Mouse (Mus musculus) brown adipose tissue, adult 24 weeks (tissue): Measurements from ENCODE around the gene Fmc1. TPM values are rescaled to one million over a fixed set of nuclear protein-coding genes. Genes with fewer than 3 reads are reported as not detected.
"Not testable (repeated sequence)": the region's sequence is repeated elsewhere in the genome, so short reads cannot be mapped to it uniquely, and the experiment has no call there.

ENCODE experiments used
- H3K27ac ChIP-seq: fragments of 200-500 bp; replicated peaks from 2 replicates; pipeline ENCODE4 v1.5.1; 2012; ENCODE audit warnings: low read depth, mild to moderate bottlenecking, low read length
- H3K4me1 ChIP-seq: fragments of 200-500 bp; 2 replicates; pipeline ENCODE4 v1.6.1; 2012; ENCODE audit warnings: low read length, mixed read lengths; ENCODE audit not compliant: control insufficient read depth, insufficient read depth, insufficient read length
- H3K4me3 ChIP-seq: fragments of 200-500 bp; 2 replicates; pipeline ENCODE4 v1.5.1; 2012; ENCODE audit warnings: low read depth, mild to moderate bottlenecking, low read length, moderate library complexity; ENCODE audit not compliant: insufficient read depth
- polyA plus RNA-seq: library from polyadenylated mRNA; stranded (reverse); fragments of >200 nt; gene quantifications from 2 replicates; pipeline ENCODE4 v1.2.4, GENCODE M21; 2012; ENCODE audit not compliant: missing spikeins, insufficient read depth, insufficient read length

The Fmc1 gene
- polyA plus RNA-seq, 1 experiment: 500 TPM

DNA sequence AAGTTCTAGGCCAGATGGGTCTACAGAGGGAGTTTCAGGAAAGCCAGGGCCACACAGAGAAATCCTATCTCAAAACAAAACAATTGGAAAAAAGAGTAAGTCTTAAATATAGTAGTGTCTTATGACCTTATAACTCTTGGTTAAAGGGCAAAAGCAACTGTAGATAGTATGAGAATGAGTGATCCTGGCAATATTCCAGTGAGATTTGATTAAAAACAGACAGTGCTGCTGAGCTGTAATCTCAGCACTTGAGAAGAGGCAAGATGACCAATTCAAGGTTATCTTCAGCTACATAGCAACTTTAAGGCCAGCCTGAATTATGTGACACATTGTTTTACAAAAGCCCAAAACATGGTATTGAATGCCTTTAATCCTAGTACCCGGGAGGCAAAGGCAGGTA, 14.4 kb downstream of the Fmc1 start:
- Histone ChIP-seq H3K27ac (no peak overlapping the region), H3K4me3 (no peak overlapping the region), H3K4me1 (no peaks in the 10 kb centered on the region)

DNA sequence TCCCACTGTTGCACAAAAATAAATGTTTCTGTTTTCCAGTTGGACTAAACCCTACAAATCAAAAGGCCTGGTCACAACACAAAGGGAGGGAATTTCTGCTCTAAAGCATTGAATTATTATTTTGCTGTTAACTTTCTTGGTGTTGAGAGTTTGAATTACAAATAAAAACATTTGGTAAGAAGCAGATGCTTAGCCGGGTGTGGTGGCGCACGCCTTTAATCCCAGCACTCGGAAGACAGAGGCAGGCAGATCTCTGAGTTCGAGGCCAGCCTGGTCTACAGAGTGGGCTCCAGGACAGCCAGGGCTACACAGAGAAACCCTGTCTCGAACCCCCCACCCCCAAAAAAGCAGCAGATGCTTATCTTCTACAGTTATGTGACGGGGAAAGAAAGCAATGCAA, 15.3 kb downstream of the Fmc1 start:
- H3K27ac ChIP-seq: 0 out of 2 replicates have a peak overlapping the region, but pooled peaks have one; percentile 36

DNA sequence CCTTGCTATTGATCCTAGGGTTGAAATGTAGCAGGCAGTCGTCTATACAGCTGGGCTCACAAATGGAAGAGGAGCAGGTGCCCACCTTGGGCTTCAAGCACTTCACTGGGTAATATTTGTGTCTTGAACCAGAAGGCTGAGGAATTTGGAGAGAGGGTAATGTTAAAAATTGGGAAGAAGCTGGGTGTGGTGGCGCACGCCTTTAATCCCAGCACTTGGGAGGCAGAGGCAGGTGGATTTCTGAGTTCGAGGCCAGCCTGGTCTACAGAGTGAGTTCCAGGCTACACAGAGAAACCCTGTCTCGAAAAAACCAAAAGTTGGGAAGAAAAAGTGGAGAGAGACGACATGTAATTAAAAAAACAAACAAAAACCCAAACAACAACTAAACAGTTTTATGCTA, 16.5 kb downstream of the Fmc1 start:
- H3K4me3 ChIP-seq: peak overlapping the region; percentile 13; the same call in 1 of the 2 replicates
- H3K4me1 ChIP-seq: not testable (repeated sequence)
- H3K27ac ChIP-seq: peak overlapping the region; percentile 98; the same call in 1 of the 2 replicates

More for the DNA sequence above, 15.3 kb downstream of the Fmc1 start:
- H3K4me3 ChIP-seq, H3K4me1 ChIP-seq: not testable (repeated sequence)

DNA sequence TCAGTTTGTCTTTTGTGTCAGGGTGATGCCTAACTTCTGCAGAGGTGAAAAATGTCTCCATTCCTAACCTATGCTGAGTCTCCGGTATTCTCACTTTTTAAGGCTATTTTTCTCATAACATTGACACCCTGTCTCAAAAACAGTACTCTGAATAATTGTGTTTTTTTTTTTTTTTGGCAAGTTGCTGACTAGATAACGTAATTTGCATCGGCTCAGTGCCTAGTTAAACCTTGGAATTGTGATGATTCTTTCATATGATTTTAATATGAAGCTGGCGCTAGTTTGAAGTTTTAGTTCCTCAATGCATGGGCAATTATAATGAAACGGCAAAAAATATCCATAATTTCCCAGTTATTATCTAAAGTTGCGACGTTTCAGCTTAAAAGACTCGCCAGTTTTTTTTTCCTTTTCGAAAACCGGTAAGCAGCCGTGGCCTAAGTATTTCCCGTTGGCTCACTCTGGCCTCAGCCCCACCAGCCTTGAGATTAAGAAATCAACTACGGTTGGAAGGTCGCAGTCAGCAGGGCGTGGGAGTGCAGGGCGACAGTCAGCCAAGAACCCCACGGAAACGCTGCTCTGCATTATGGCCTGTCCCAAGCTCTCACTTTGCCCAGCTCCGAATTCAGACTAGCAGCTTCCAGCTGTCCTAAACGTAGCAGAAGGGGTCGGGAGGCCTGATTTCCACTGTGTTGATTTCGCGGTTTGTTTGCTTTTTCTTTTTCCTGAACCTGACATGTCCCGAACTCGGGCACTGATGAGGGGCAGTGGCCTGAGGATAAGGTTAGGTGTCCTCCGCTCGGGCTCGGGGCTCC, 17.2 kb downstream of the Fmc1 start:
- peak overlapping the region; percentile 89 for H3K4me3 ChIP-seq
- H3K27ac ChIP-seq: peak overlapping the region; percentile 98
- peaks cover 3% of the 10 kb centered on the region; the same call in 1 of the 2 replicates for H3K4me1 ChIP-seq

- Histone ChIP-seq H3K4me1 (peaks cover 3% of the 10 kb centered on the region; the same call in 1 of the 2 replicates), H3K4me3 (peak within 1 kb of the TSS; percentile 94), H3K27ac (peak within 1 kb of the TSS; percentile 99)
Measured at GRCm38 (mm10) chr6:38551062-38551988, 18.0 kb downstream of the Fmc1 start, which contains the start of gene Luc7l2. Gene Luc7l2 (plus strand): TSS chr6:38551334.

DNA sequence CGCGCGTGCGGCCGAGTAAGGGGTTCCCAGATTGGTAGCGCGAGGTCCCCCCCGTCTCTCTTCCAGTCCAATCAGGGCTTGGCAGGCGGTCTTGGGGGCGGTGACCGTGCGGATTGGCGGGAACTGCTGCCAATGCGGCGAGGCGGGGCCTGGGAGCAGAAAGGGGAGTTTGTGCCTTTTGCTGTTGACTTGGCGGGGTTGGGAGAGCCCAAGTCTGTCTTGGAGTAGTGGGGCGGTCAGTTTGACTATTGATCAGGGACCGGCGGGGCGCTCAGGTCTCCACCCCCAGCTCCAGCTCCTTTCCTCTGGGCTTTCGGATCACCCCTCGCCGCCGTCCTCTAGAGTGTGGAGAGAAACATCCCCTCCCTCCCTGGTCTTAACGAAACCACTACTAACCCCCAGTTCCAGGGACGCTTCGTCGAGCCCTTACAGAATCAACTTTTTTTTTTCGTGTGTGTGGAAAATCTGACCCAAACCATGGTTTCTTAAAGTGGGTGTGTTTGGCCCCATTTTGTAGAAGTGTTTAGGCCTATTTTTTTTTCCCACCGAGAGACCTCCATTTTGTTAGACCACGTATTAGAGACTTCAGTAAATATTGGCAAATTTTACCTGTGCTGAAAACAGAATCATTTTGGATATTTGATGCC, 18.8 kb downstream of the Fmc1 start:
- peak overlapping the region; percentile 68 for H3K27ac ChIP-seq
- peaks cover 3% of the 10 kb centered on the region; the same call in 1 of the 2 replicates for H3K4me1 ChIP-seq
- peak overlapping the region; percentile 93 for H3K4me3 ChIP-seq

GRCm38 (mm10) chr6:38552636-38553000, 19.3 kb downstream of the Fmc1 start:
- no peak overlapping the region for H3K27ac ChIP-seq
- H3K4me1 ChIP-seq: peaks cover 3% of the 10 kb centered on the region; the same call in 1 of the 2 replicates
- H3K4me3 ChIP-seq: no peak overlapping the region

GRCm38 (mm10) chr6:38576096-38576495, 42.8 kb downstream of the Fmc1 start:
- H3K4me3 ChIP-seq: no peak overlapping the region
- H3K4me1 ChIP-seq: no peaks in the 10 kb centered on the region
- H3K27ac ChIP-seq: no peak overlapping the region

DNA sequence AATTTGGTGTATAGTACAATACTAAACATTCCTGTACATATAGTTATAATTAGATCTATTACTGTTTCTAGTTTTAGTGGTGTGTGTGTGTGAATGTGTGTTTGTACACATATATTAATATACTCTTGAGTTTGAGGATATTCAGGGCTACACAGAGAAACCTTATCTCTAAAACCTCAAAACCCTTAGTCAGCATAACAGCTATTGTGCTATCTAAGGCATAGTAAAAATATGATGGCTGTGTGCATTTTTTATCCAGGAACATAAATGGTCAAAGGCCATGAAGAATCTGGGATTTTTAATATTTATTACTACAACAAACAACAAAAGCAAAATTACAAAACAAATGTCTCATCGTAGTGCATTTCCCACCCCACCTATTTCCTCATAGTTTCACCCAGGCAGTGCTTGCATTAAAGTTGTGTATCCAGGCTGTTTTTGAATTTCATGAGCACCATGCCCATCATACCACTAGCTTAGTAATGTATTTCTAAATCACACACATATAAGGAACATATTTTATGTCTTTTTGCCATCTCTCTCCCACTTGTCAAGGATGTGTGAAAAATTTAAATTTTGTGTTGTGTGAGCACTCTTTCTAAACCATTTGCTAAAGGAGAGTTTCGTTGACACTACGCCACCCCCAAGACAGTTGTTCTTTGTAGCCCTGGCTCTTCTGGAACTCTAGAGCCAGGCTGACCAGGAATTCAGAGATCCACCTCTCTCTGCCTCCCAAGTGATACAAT, 47.0 kb downstream of the Fmc1 start:
- Histone ChIP-seq H3K4me1 (no peaks in the 10 kb centered on the region), H3K4me3 (no peak overlapping the region), H3K27ac (no peak overlapping the region)

DNA sequence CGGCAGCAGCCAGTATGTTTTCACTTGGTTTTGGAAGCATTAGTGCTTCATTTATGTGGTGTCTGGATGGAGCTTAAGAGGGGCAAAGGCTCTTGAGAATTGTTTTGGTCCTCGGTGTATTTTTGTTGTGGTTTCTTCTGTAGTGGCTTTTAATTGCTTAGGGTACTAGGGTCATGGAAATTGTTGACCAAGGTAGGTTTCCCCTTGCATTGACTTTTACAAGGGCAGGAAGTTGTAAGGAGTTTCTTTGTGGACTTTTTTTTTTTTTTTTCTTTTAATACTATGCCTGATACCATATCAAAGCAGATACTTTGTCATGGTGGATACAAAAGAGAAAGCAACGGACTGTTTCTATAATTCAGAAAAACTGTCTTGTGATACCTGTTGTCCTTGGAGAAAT, 48.4 kb downstream of the Fmc1 start:
- Histone ChIP-seq H3K27ac (no peak overlapping the region), H3K4me1 (no peaks in the 10 kb centered on the region), H3K4me3 (no peak overlapping the region)

Other genes with a start within 250 kb of the Fmc1 start
- gene Zc3hav1l, start 234.2 kb upstream of the Fmc1 start, polyA plus RNA-seq: 0.28 and 0.63 TPM in 2 replicates
- gene Zc3hav1, start 178.9 kb upstream of the Fmc1 start, polyA plus RNA-seq: 10.5 and 10.6 TPM in 2 replicates
- gene Ttc26, start 152.0 kb upstream of the Fmc1 start, polyA plus RNA-seq: 1.7 and 2.9 TPM in 2 replicates
- 3.9 and 6.8 TPM in 2 replicates for gene Ubn2, start 99.6 kb upstream of the Fmc1 start, polyA plus RNA-seq
- 68.4 and 83.5 TPM in 2 replicates for gene Luc7l2, start 17.8 kb downstream of the Fmc1 start, polyA plus RNA-seq
- gene Klrg2, start 103.7 kb downstream of the Fmc1 start, polyA plus RNA-seq: 1.3 TPM in 1 of 2 replicates, not detected in the other
- gene Clec2l, start 129.6 kb downstream of the Fmc1 start, polyA plus RNA-seq: not detected in 2 replicates